Mouse (Mus musculus) skeletal muscle tissue, adult 2 months (tissue): ENCODE data around the gene Pdxp.

Experiments used
- DNase-seq: peaks from one replicate; pipeline ENCODE4 v3.0.0-alpha.2; 2012; ENCODE audit warnings: low read depth, low spot score

Pdxp gene

DNA sequence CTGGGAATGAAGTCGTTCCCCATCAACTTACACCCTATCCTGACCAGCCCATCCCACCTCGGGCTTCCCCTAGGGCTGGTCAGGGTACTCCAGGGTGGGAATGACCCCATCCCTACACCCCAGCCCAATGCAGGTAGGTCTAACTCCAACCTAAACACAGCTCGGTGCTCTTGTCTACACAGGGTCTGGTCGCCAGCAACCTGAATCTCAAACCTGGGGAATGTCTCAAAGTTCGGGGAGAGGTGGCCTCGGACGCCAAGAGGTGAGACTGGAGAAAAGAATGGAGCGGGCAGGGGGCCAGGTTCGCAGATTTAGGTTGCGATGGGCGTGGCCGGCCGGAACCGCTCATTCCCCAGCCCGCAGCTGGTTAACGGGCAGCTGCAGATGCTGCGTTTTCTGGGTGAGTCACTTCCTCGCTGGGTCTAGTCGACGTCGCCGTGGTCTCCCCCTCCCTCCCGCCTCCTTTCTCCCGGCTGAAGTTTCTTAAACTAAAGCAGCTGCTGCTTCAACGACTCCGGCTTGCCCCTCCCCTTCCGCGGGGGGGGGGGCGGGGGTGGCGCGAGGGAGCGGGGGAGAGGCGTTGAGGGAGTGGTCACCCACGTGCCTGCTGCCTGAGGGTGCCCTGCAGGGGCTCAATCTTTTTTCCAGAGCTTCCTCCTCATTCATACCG is 14.2 kb downstream of the Pdxp start:
- DNase-seq, result peak; percentile 90

DNA sequence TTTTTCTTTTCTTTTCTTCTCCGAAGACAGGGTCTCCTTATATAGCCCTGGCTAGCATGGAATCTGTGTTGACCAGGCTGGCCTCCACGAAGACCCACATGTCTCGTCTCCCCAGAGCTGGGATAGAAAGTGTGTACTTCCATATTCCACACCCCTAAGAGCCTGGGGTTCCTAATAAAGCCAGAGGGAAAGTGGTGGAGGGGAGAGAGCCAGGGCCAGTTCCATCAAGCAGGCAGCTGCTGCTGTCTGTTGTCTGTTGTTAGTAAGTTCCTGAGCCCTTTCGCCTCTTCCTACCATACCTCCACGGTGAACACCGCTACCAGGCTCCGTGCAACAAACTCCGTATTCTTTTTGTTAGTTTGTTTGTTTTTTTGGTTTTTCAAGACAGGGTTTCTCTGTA is 14.8 kb downstream of the Pdxp start:
- no peak for DNase-seq

GRCm38 (mm10) chr15:78930192-78930706 is 16.5 kb downstream of the Pdxp start:
- no peak for DNase-seq

GRCm38 (mm10) chr15:78930801-78931426 is 17.2 kb downstream of the Pdxp start:
- DNase-seq, result no peak

- peak; percentile 71 for DNase-seq
These were observed 17.9 kb downstream of the Pdxp start for GRCm38 (mm10) chr15:78931577-78931976.

GRCm38 (mm10) chr15:78934784-78935320 is 21.1 kb downstream of the Pdxp start, which contains the start of gene Nol12:
Gene Nol12, plus strand, starts transcription at chr15:78934933.
- peak; percentile 77 for DNase-seq

- no peak for DNase-seq
These were observed 22.7 kb downstream of the Pdxp start for GRCm38 (mm10) chr15:78936403-78936802.

GRCm38 (mm10) chr15:78937311-78937710 is 23.6 kb downstream of the Pdxp start:
- DNase-seq, result no peak

DNA sequence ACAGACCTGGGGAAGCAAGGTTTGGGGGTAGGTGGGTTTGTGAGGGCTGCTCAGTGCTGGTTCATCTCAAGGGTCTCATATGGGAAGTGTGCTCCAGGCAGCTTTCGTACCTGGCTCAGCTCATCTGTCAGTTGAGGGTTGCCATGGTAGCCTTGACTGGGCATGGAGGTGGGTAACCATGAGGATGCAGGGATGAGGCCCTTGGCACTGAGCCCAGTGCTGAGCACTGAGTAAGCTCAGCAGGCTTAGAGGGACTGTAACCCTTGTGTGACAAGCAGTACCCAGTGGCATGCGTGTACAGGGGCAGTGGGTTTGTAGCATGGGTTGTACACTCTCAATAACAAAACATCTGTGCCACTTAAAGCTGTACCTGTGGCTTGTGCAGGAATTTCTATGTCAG is 24.2 kb downstream of the Pdxp start:
- no peak for DNase-seq

DNA sequence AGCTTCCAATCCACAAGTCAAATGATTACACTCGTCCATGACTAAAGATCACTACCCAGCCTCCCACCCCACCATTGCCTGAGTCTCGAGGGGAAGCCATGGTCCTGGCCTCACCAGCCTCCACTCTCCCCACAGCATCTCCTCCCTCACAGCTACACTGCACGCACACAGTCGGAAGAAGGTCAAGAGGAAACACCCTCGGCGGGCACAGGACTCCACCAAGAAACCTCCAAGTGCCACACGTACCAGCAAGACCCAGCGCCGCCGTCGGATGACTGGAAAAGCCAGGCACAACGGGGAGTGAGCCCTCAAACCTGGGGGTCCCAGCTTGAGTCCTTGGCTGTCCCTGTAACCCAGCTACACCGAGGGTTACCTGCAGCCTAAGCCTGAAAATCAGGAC is 26.6 kb downstream of the Pdxp start:
- DNase-seq, result no peak

DNA sequence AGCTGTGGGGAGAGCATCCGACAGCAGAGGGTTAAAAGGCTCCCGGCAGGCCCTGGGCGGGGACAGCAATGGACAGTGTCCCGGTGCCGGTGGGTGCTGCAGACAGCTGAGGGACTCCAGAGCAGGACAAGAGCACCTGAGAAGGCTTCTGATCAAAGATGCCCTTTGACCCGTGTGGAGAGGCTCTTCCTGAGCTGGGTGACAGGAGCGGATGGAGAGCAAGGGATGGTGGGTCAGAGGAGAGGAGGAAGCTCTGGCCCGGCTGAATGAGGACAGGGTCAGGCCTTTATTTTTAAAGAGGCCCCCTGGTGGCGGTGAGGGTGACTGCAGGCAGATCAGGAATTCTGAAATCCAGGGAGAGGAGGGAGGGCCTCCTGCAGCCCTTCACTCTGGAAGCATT is 28.9 kb downstream of the Pdxp start:
- peak; percentile 51 for DNase-seq

- no peak for DNase-seq
These were observed 32.5 kb downstream of the Pdxp start for GRCm38 (mm10) chr15:78946232-78946631.

GRCm38 (mm10) chr15:78947657-78948056 is 33.9 kb downstream of the Pdxp start, which contains the start of gene Triobp:
Gene Triobp, plus strand, starts transcription at chr15:78947724.
- DNase-seq, result peak; percentile 88

- DNase-seq, result no peak
These were observed 34.5 kb downstream of the Pdxp start for GRCm38 (mm10) chr15:78948152-78948725.

GRCm38 (mm10) chr15:78948883-78949282 is 35.2 kb downstream of the Pdxp start:
- no peak for DNase-seq

- DNase-seq, result no peak
These were observed 41.9 kb downstream of the Pdxp start for GRCm38 (mm10) chr15:78955663-78956062.

- no peak for DNase-seq
These were observed 42.6 kb downstream of the Pdxp start for GRCm38 (mm10) chr15:78956351-78956750.

GRCm38 (mm10) chr15:78957021-78957420 is 43.3 kb downstream of the Pdxp start:
- DNase-seq, result no peak

- DNase-seq, result no peak
These were observed 45.8 kb downstream of the Pdxp start for GRCm38 (mm10) chr15:78959537-78959936.

- DNase-seq, result peak; percentile 73
These were observed 46.4 kb downstream of the Pdxp start for GRCm38 (mm10) chr15:78960088-78960487.

GRCm38 (mm10) chr15:78962885-78963284 is 49.2 kb downstream of the Pdxp start:
- DNase-seq, result peak; percentile 68
